Mouse (Mus musculus) limb, embryonic 14.5 days (tissue): ENCODE measurements around the gene Ces2a. TPM values are rescaled to one million over a fixed set of nuclear protein-coding genes. Genes with fewer than 3 reads are reported as not detected.

Experiments
- ATAC-seq: fragments of 200-750 bp; cut with Nextera tagmentation; 2 replicates; pipeline ENCODE4 v1.8.0; 2017; ENCODE audit warnings: low read depth, moderate number of reproducible peaks, moderate TSS enrichment; ENCODE audit not compliant: low FRiP score
- DNase-seq: peaks from one replicate; pipeline ENCODE4 v3.0.0-alpha.2; 2015; ENCODE audit warnings: low spot score
- H3K27ac ChIP-seq: fragments of 300-500 bp; sonication (generic); replicated peaks from 2 replicates; pipeline ENCODE4 v1.5.1; 2014; ENCODE audit warnings: low read depth, mild to moderate bottlenecking, low read length, moderate library complexity, mixed read lengths
- H3K27me3 ChIP-seq: fragments of 300-500 bp; sonication (generic); 2 replicates; pipeline ENCODE4 v1.6.1; 2014; ENCODE audit warnings: low read length, mixed read lengths; ENCODE audit not compliant: control insufficient read depth, insufficient read depth
- H3K36me3 ChIP-seq: fragments of 300-500 bp; sonication (generic); 2 replicates; pipeline ENCODE4 v1.6.1; 2014; ENCODE audit warnings: mild to moderate bottlenecking, low read length, moderate library complexity, mixed read lengths; ENCODE audit not compliant: control insufficient read depth, insufficient read depth
- H3K4me1 ChIP-seq: fragments of 300-500 bp; sonication (generic); 2 replicates; pipeline ENCODE4 v1.6.1; 2014; ENCODE audit warnings: antibody characterized with exemption, low read length, mixed read lengths; ENCODE audit not compliant: control insufficient read depth, insufficient read depth
- H3K4me2 ChIP-seq: fragments of 300-500 bp; sonication (generic); replicated peaks from 2 replicates; pipeline ENCODE4 v1.6.1; 2014; ENCODE audit warnings: low read depth, mild to moderate bottlenecking, low read length, moderate library complexity; ENCODE audit not compliant: severe bottlenecking
- H3K4me3 ChIP-seq: fragments of 300-500 bp; sonication (generic); replicated peaks from 2 replicates; pipeline ENCODE4 v1.5.1; 2014; ENCODE audit warnings: low read length
- H3K9ac ChIP-seq: fragments of 300-500 bp; sonication (generic); 2 replicates; pipeline ENCODE4 v1.6.1; 2014; ENCODE audit warnings: mild to moderate bottlenecking, low read depth, low read length, moderate library complexity; ENCODE audit not compliant: severe bottlenecking
- H3K9me3 ChIP-seq: fragments of 300-500 bp; sonication (generic); 2 replicates; pipeline ENCODE4 v1.6.1; 2016; ENCODE audit warnings: low read length; ENCODE audit not compliant: control insufficient read depth
- POLR2A ChIP-seq: fragments of 200-500 bp; IDR thresholded peaks from 2 replicates; pipeline ENCODE4 v1.8.0; 2012; ENCODE audit warnings: inconsistent platforms, mild to moderate bottlenecking, moderate library complexity, borderline replicate concordance; ENCODE audit not compliant: insufficient read depth, insufficient read length; ENCODE audit errors: extremely low read depth
- WGBS: fragments of 180-500 bp; shearing (Covaris S2); extraction: QIAGEN DNeasy Blood & Tissue Kit; methylation state at CpG from one replicate; pipeline ENCODE4 v1.1.7; 2014; 5-methylcytosine and 5-hydroxymethylcytosine counted together
- polyA plus RNA-seq, 2 experiments: library from polyadenylated mRNA; depleted of rRNA in 1 of 2; stranded (reverse) in 1 of 2; unstranded in 1 of 2; fragments of >200 nt; fragmentation: Nextera tagmentation in 1 of 2; extraction: Ambion mirVana in 1 of 2; gene quantifications; 2 replicates each; pipeline versions ENCODE4 v1.2.1 to v1.2.3; 2012 to 2014

The Ces2a gene
- polyA plus RNA-seq (2012; rRNA removed) (0.03 and 0.20 TPM in 2 replicates), polyA plus RNA-seq (2014; fragmentation: Nextera tagmentation; extraction: Ambion mirVana) (not detected in 2 replicates)

DNA sequence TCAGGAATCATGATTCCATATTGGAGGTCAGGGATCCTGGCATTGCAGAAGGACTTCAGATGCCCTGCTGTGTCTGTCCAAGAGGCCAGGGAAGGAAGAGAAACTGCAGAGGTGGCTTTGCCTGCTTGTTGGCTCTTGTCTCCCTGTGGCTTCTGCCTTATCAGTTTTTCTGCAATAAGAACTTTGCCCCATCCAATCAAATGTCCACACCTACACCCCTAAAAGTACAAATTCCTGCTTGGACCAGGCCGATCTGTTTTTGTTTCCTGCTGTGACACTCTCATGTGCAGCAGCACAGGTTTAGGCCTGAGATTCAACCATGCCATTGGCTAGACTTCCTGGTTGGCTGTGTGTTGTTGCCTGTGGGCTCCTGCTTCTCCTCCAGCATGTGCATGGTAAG, at the start of gene Ces2a:
Ces2a (plus strand) TSS at position 251 of the 400 bp plus-strand sequence.
- H3K4me1 ChIP-seq = no peaks in the 10 kb centered on the region

DNA sequence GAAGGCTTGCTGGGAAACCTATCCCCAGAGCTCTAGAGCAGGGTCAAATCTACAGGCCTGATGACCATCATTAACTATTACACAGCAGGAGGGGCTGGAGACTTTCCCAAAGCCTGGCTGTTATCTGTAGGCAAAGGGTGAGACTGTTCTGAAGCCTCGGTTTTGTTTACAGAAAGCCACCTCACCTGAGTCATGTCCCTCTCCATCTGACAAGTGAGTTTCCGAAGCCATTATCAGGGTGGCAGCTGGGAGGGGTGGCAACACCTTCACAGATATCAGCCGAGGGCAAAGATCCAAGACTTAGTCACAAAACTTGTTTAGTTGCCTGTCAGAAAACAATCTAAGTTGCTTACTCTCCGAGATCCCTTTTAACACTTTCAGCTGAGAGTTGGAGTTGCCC, 45.4 kb upstream of the Ces2a start:
- 70% methylated on average over 4 of the region's 4 CpGs for WGBS

More for the DNA sequence above, at the start of gene Ces2a:
- 80% methylated on average over 1 of the region's 1 CpGs for WGBS
- no peak within 1 kb of the TSS for H3K4me2 ChIP-seq
- no peak within 1 kb of the TSS for H3K4me3 ChIP-seq
- TF ChIP-seq POLR2A = no peak
- ATAC-seq (no peak), DNase-seq (no peak)
- H3K9ac ChIP-seq = no peak within 1 kb of the TSS
- H3K36me3 ChIP-seq = no peaks in the 10 kb centered on the region
- H3K9me3 ChIP-seq = no peaks in the 10 kb centered on the region
- no peaks in the 10 kb centered on the region for H3K27me3 ChIP-seq
- H3K27ac ChIP-seq = no peak within 1 kb of the TSS

DNA sequence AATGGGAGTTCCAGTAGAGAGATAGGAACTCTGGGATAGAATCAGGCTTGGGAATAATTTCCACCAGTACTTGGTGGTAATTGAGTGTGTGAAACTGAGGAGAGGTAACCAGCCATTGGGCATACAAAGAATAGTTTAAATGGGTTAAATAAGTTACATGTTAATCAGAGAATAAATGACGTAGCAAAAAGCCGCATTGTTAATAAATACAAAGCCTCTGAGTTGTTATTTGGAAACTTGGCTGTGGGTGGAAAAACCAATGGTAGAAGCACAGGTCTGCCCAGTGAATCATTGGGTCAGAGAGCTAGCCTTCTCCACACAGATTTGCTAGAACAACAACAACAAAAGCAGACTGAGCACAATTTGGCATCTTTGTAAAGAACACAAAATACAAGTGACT, 35.2 kb upstream of the Ces2a start:
- 84% methylated on average over 2 of the region's 2 CpGs for WGBS
- no peak for ATAC-seq
- no peaks in the 10 kb centered on the region for H3K9me3 ChIP-seq

More for the DNA sequence above, 45.4 kb upstream of the Ces2a start:
- Histone ChIP-seq H3K4me1 (no peaks in the 10 kb centered on the region), H3K4me2 (no peak overlapping the region), H3K27ac (no peak overlapping the region), H3K27me3 (no peaks in the 10 kb centered on the region), H3K9ac (no peak overlapping the region), H3K36me3 (no peaks in the 10 kb centered on the region), H3K4me3 (no peak overlapping the region), H3K9me3 (no peaks in the 10 kb centered on the region)
- TF ChIP-seq POLR2A = no peak
- no peak for DNase-seq
- ATAC-seq = no peak

DNA sequence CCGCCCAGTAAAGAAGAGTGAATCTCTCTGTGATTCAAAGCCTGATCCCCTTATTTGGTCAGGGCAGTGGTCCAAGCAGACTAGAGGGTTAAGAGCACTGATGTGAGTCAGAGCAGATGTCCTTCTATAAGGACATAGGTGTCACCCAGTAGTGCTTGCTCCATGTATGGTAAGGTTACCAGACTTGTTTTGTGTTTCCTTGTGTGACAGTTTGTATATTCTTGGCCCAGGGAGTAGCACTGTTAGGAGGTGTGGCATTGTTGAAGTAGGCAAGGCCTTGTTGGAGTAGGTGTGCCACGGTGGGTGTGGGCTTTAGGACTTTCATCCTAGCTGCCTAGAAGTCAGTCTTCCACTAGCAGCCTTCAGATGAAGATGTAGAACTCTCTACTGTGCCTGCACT, 31.9 kb upstream of the Ces2a start:
- H3K27me3 ChIP-seq = no peaks in the 10 kb centered on the region
- no peaks in the 10 kb centered on the region for H3K4me1 ChIP-seq
- WGBS = 78% methylated on average over 2 of the region's 2 CpGs
- DNase-seq (no peak), ATAC-seq (no peak)
- H3K9ac ChIP-seq = no peak overlapping the region
- H3K4me2 ChIP-seq = no peak overlapping the region
- no peaks in the 10 kb centered on the region for H3K9me3 ChIP-seq
- H3K36me3 ChIP-seq = no peaks in the 10 kb centered on the region
- no peak for TF ChIP-seq POLR2A
- no peak overlapping the region for H3K27ac ChIP-seq
- H3K4me3 ChIP-seq = no peak overlapping the region

More for the DNA sequence above, 35.2 kb upstream of the Ces2a start:
- H3K4me3 ChIP-seq = no peak overlapping the region
- H3K27me3 ChIP-seq = no peaks in the 10 kb centered on the region
- DNase-seq = no peak
- H3K27ac ChIP-seq = no peak overlapping the region
- H3K4me1 ChIP-seq = no peaks in the 10 kb centered on the region
- no peak overlapping the region for H3K4me2 ChIP-seq
- H3K9ac ChIP-seq = no peak overlapping the region
- no peak for TF ChIP-seq POLR2A
- no peaks in the 10 kb centered on the region for H3K36me3 ChIP-seq

DNA sequence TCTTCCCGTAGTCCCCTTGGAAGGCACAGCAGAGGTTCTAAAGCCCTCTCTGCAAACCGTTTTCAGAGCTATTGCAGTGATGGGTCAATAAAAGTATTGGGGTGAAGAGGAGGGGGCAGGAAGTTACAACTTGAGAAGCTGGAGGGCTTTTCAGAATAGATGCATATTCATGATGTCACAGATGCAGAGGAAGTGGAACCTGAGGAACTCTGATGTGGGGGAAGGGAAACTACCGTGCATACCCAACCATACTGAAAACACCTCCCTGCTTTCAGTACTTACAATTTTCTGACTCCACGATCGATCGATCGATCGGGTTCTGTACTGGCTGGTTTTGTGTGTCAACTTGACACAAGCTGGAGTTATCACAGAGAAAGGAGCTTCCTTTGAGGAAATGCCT, 12.6 kb upstream of the Ces2a start:
- Histone ChIP-seq H3K27me3 (no peaks in the 10 kb centered on the region), H3K4me2 (no peak overlapping the region), H3K4me1 (no peaks in the 10 kb centered on the region), H3K4me3 (no peak overlapping the region), H3K9ac (no peak overlapping the region), H3K36me3 (no peaks in the 10 kb centered on the region), H3K9me3 (no peaks in the 10 kb centered on the region), H3K27ac (no peak overlapping the region)
- 81% methylated on average over 8 of the region's 8 CpGs for WGBS
- no peak for TF ChIP-seq POLR2A
- ATAC-seq (no peak), DNase-seq (no peak)

DNA sequence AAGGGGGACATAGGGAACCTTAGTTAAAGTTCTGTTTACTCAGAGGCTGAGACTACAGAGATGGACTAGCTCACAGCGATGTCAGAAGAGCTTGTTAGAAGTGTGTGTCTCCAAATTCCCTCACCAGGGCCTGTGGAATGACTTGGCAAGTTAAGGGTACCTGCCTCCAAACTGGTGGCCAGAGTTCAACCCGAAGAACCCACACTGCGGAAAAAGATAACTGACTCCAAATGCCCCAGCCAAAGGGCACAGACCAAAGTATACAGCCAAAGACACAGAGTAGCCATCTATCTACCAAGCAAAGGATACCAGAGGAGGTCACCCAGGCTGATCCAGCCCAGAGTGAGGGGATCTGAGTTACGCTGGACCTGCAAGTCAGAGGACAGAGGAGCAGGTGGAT, 2.4 kb upstream of the Ces2a start:
- DNase-seq (no peak), ATAC-seq (no peak)
- H3K9me3 ChIP-seq = no peaks in the 10 kb centered on the region
- H3K4me2 ChIP-seq = no peak overlapping the region
- TF ChIP-seq POLR2A = no peak
- WGBS = 92% methylated on average over 4 of the region's 4 CpGs
- no peak overlapping the region for H3K4me3 ChIP-seq
- H3K27ac ChIP-seq = no peak overlapping the region
- H3K27me3 ChIP-seq = no peaks in the 10 kb centered on the region
- no peaks in the 10 kb centered on the region for H3K4me1 ChIP-seq
- H3K36me3 ChIP-seq = no peaks in the 10 kb centered on the region
- H3K9ac ChIP-seq = no peak overlapping the region
